Mouse (Mus musculus) telencephalon, adult 2 months (tissue): ENCODE measurements at regions not wholly inside any gene's neighbourhood (a gene's known extent, or its start where the extent isn't known, plus 50 kb on each side); places are given as distances from the start of the nearest gene placed in this dataset.

ENCODE experiments used
- DNase-seq: peaks from one replicate; pipeline ENCODE4 v3.0.0-alpha.2; 2011; ENCODE audit warnings: low read depth, low spot score

- no peak for DNase-seq
Measured at GRCm38 (mm10) chr10:45763160-45763955, 185.7 kb downstream of the Hace1 start.

GRCm38 (mm10) chr10:45779720-45780119, 202.1 kb downstream of the Hace1 start:
- no peak for DNase-seq

- no peak for DNase-seq
Measured at GRCm38 (mm10) chr10:45783026-45783425, 205.4 kb downstream of the Hace1 start.

GRCm38 (mm10) chr10:45783461-45784149, 206.0 kb downstream of the Hace1 start:
- no peak for DNase-seq

GRCm38 (mm10) chr10:45784150-45784479, 206.5 kb downstream of the Hace1 start:
- no peak for DNase-seq

DNA sequence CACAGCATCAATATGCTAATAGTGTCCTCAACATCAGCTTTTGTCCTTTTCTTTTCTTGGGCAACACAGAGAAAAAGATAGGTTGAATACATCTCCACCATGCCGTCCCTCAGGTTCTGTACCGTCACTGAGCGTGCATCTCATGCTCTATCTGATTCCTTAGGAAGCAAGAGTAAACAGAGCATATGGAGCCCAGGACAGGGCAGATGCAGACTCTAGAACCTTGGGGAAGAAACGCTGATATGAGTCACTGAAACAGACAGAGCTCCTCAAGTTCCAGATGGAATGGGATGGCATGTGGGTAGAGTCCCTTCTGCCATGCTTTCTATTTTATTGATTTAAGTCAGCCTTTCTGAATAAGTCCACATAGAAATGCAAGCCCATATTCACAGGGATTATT, 206.9 kb downstream of the Hace1 start:
- peak; percentile 66 for DNase-seq

- peak; percentile 49 for DNase-seq
Measured at GRCm38 (mm10) chr10:45788356-45788755, 210.7 kb downstream of the Hace1 start.

DNA sequence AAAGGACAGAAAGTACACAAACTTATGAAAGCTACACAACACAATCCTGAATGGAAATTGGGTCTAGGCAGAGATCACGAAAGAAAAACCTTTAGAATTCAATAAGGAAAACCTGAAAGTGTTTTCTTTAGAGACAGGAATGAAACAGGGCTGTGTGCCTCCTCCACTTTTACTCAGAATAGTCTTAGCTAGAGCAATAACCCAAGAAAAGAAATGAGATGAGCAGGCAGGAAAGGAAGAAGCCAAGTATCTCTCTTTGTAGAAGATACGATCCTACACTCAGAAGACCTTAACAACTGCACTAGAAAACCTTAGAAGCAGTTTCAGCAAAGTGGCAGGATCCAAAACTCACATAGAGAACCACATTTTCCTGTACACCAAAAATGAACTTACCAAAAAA, 218.0 kb downstream of the Hace1 start:
- DNase-seq = peak; percentile 33

- DNase-seq = no peak
Measured at GRCm38 (mm10) chr10:45800070-45800851, 222.6 kb downstream of the Hace1 start.

- DNase-seq = no peak
Measured at GRCm38 (mm10) chr10:45801463-45801862, 223.8 kb downstream of the Hace1 start.

- DNase-seq = no peak
Measured at GRCm38 (mm10) chr10:45806984-45807827, 229.6 kb downstream of the Hace1 start.

DNA sequence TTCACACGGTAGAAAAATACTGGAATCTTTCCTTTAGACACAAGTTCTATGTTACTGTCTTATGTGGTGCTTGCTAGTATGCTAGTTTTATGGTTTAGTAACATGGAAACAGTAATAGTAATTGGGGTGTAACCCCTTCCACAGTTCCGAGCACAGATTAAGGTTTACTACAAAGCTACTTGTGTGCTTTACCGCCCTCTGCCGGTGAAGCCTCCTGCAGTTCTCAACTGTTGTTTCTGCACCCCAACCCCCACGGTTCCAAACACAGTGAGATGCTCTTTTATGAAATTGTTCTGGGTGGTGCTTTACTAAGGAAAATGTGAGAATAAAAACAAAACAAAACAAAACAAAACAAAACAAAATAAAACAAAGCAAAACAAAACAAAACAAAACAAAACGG, 234.3 kb downstream of the Hace1 start:
- no peak for DNase-seq

DNA sequence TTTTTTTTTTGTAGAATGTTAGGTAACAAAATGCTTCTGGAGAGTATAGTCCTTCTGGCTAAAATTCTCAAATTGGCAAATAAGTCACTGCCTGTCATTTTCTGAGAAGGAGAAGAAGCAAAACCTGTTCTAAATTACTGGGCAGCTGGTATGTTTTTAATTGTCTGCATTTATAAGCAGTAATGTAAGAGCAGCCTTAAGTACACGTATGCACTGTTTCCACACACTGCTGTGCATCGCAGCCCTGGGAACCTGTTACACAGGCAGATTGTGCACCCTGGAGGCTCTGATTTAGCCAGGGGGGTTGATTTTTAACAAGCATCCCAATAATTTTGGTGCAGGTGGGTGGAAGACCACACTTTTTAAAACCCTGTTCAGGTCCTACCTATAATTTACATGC, 236.2 kb downstream of the Hace1 start:
- DNase-seq = no peak

GRCm38 (mm10) chr10:45816679-45817078, 239.1 kb downstream of the Hace1 start:
- DNase-seq = no peak

DNA sequence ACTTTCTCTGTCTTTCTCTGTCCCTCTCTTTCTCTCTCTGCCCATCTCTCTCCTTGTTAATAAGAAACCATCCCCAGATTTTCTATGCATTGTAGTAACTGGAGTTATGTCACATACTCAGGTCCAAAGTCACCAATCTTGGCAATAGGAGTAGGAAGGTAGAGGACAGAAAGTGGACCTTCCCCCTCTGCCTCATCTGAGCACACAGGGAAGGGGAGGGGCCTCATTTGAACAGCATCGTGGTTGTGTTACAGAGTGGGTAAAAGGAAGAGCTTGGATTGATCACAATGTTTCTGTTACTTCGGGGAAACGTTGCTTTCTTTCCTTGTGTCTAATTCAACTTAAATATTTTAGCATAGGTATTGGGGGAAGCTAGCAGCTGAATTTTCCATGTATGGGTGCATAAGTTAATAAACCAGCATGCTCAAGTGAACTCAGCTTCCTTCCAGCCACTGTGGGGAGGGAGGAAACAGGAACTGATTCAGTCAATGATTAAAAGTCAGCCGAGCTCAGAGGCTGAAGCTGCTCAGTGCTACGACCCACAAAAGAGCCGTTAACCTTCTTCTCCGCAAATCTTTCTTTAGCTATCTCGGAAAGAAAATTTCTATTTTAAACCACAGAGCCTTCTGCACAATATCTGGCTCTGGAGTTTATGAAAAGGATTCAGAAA, 243.5 kb downstream of the Hace1 start:
- no peak for DNase-seq

GRCm38 (mm10) chr10:45822251-45822650, 244.6 kb downstream of the Hace1 start:
- DNase-seq = no peak

DNA sequence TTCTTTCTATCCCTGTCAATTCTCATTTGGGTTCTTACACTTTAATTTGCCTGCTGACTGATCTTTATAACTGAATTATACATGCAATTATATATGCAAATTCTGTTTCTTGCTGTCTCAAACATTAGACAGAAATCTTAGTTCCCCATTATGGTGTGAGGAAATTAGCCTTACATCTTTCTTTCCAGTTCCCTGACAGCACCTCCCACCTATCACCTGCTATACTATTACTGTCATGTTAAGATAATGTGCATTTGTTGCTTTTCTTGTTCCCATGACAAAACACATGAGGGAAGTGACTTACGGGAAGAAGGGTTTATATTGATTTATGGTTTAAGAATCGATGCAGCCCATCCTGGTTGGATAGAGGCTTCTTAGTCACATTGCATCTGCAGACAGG, 246.0 kb downstream of the Hace1 start:
- no peak for DNase-seq

DNA sequence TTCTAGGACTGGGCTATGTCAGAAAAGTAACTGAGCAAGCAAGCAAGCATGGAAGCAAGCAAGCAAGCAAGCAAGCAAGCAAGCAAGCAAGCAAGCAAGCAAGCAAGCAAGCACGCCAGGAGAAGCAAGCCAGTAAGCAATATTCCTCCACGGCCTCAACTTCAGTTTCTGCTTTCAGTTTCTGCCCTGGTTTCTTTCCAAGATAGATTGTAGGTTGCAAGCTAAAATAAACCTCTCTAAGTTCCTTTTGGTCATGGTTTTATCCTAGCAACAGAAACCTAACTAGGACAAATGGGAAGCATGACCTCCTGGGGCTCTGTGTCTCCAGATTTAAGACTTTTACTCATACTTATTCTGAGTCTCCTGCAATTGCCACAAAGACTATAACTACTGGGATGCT, 271.0 kb downstream of the Hace1 start:
- no peak for DNase-seq

- DNase-seq = no peak
Measured at GRCm38 (mm10) chr10:45849841-45850240, 272.2 kb downstream of the Hace1 start.

GRCm38 (mm10) chr10:45850625-45851024, 273.0 kb downstream of the Hace1 start:
- DNase-seq = no peak

- DNase-seq = no peak
Measured at GRCm38 (mm10) chr10:45852688-45853087, 275.1 kb downstream of the Hace1 start.
